In genomic region chr14:58499501-58499900, GRCm38 (mm10) we compare ENCODE assay signal across 13 mouse cellular contexts.
A peak's percentile ranks its signal among the peaks of the same experiment; 100 is the strongest.
DNase-seq lines count a peak whose midpoint lies in the region; ATAC-seq and TF ChIP-seq lines count a peak whose summit lies in the region.
"Had no signal": no experiment of that assay in that cellular context is flagged by ENCODE, and none has a peak within 500 bp of the region (broad histone marks: within the 10 kb centered on the region; RNA-seq: fewer than 3 reads in every experiment).

No protein-coding gene starts in this region.

- H3K9me3 ChIP-seq in forebrain, embryonic 11.5 days (ENCODE audit: control insufficient read depth, low read length), result no peaks in the 10 kb centered on the region; the same call in 1 of the 2 replicates
- H3K9me3 ChIP-seq in forebrain, embryonic 15.5 days, result no peaks in the 10 kb centered on the region
- H3K9me3 ChIP-seq in lung, embryonic 14.5 days (ENCODE audit: low read depth, low read length), result no peaks in the 10 kb centered on the region
- no peaks in the 10 kb centered on the region for H3K9me3 ChIP-seq in forebrain, postnatal 0 days (ENCODE audit: low read length)
- H3K9me3 ChIP-seq in hindbrain, embryonic 13.5 days, result no peaks in the 10 kb centered on the region
- H3K9me3 ChIP-seq: heart, embryonic 15.5 days; neural tube, embryonic 13.5 days had no signal

- no peaks in the 10 kb centered on the region for H3K27me3 ChIP-seq in forebrain, embryonic 11.5 days (ENCODE audit: control insufficient read depth, insufficient read depth, low read length)
- H3K27me3 ChIP-seq in forebrain, embryonic 15.5 days, result no peaks in the 10 kb centered on the region
- H3K27me3 ChIP-seq in lung, embryonic 14.5 days (ENCODE audit: insufficient read depth, low read length), result no peaks in the 10 kb centered on the region
- H3K27me3 ChIP-seq in forebrain, postnatal 0 days (ENCODE audit: insufficient read depth, low read length), result no peaks in the 10 kb centered on the region
- no peaks in the 10 kb centered on the region for H3K27me3 ChIP-seq in hindbrain, embryonic 13.5 days
- H3K27me3 ChIP-seq: heart, embryonic 15.5 days; neural tube, embryonic 13.5 days had no signal

- H3K4me1 ChIP-seq in forebrain, embryonic 11.5 days (replicated peaks; ENCODE audit: control insufficient read depth, insufficient read depth, low read length), result peaks cover 5% of the 10 kb centered on the region; the same call in 1 of the 2 replicates
- H3K4me1 ChIP-seq in forebrain, embryonic 15.5 days, result peaks cover 8% of the 10 kb centered on the region
- peaks cover 5% of the 10 kb centered on the region; the same call in 1 of the 2 replicates for H3K4me1 ChIP-seq in lung, embryonic 14.5 days (ENCODE audit: insufficient read depth)
- H3K4me1 ChIP-seq in forebrain, postnatal 0 days (ENCODE audit: insufficient read depth), result peaks cover 3% of the 10 kb centered on the region; the same call in 1 of the 2 replicates
- peaks cover 9% of the 10 kb centered on the region for H3K4me1 ChIP-seq in hindbrain, embryonic 13.5 days (replicated peaks)
- H3K4me1 ChIP-seq: heart, embryonic 15.5 days had no signal

- no peak overlapping the region for H3K4me3 ChIP-seq in forebrain, embryonic 11.5 days (ENCODE audit: low read depth, low read length)
- H3K4me3 ChIP-seq in forebrain, embryonic 15.5 days, result no peak overlapping the region
- H3K4me3 ChIP-seq in lung, embryonic 14.5 days (ENCODE audit: low read depth, low read length), result no peak overlapping the region
- no peak overlapping the region for H3K4me3 ChIP-seq in forebrain, postnatal 0 days (ENCODE audit: low read depth, low read length)
- no peak overlapping the region for H3K4me3 ChIP-seq in hindbrain, embryonic 13.5 days
- H3K4me3 ChIP-seq: heart, embryonic 15.5 days; neural tube, embryonic 13.5 days had no signal

- no peak overlapping the region for H3K9ac ChIP-seq in forebrain, embryonic 11.5 days (ENCODE audit: low read length)
- no peak overlapping the region for H3K9ac ChIP-seq in forebrain, embryonic 15.5 days (replicated peaks)
- no peak overlapping the region for H3K9ac ChIP-seq in lung, embryonic 14.5 days
- H3K9ac ChIP-seq in forebrain, postnatal 0 days, result no peak overlapping the region
- H3K9ac ChIP-seq in hindbrain, embryonic 13.5 days, result no peak overlapping the region
- H3K9ac ChIP-seq: heart, embryonic 15.5 days; neural tube, embryonic 13.5 days had no signal

- H3K27ac ChIP-seq in forebrain, embryonic 11.5 days (ENCODE audit: low read depth, low read length), result no peak overlapping the region
- no peak overlapping the region for H3K27ac ChIP-seq in forebrain, embryonic 15.5 days (replicated peaks)
- peak overlapping the region; percentile 20; the same call in 1 of the 2 replicates for H3K27ac ChIP-seq in lung, embryonic 14.5 days (ENCODE audit: low read depth)
- H3K27ac ChIP-seq in forebrain, postnatal 0 days (ENCODE audit: low read depth, low read length), result no peak overlapping the region
- H3K27ac ChIP-seq in hindbrain, embryonic 13.5 days, result no peak overlapping the region
- H3K27ac ChIP-seq: heart, embryonic 15.5 days; neural tube, embryonic 13.5 days had no signal

- H3K4me2 ChIP-seq in forebrain, embryonic 11.5 days (ENCODE audit: low read depth, low read length, severe bottlenecking), result peak overlapping the region; percentile 0; the same call in 1 of the 2 replicates
- no peak overlapping the region for H3K4me2 ChIP-seq in forebrain, embryonic 15.5 days (replicated peaks)
- H3K4me2 ChIP-seq in lung, embryonic 14.5 days, result peak overlapping the region; percentile 20; the same call in 1 of the 2 replicates
- no peak overlapping the region for H3K4me2 ChIP-seq in forebrain, postnatal 0 days (ENCODE audit: low read depth)
- H3K4me2 ChIP-seq in hindbrain, embryonic 13.5 days, result no peak overlapping the region
- H3K4me2 ChIP-seq: heart, embryonic 15.5 days; liver, embryonic 11.5 days; neural tube, embryonic 13.5 days had no signal

- no peak for DNase-seq in forebrain, embryonic 11.5 days (ENCODE audit: low spot score)
- peak; percentile 85 for DNase-seq in lung, embryonic 14.5 days
- DNase-seq in lung, adult 18-20 months, result no peak
- DNase-seq in forebrain, postnatal 0 days, result peak; percentile 24
- peak; percentile 19 for DNase-seq in lung, postnatal 36 days
- DNase-seq in gastrocnemius, postnatal 25 days, result no peak
- DNase-seq: cerebellum, adult 18-20 months; thymus, adult 18-20 months had no signal

- TF ChIP-seq CTCF in lung, embryonic 14.5 days (IDR thresholded peaks at IDR 0.05; ENCODE audit: low read depth), result no peak
- no peak for TF ChIP-seq CTCF in forebrain, postnatal 0 days (IDR thresholded peaks at IDR 0.05; ENCODE audit: low read depth)

- 12% methylated on average over 6 of the region's 6 CpGs for WGBS in forebrain, embryonic 11.5 days
- 5% methylated on average over 6 of the region's 6 CpGs for WGBS in forebrain, embryonic 15.5 days
- WGBS in lung, embryonic 14.5 days, result 11% methylated on average over 6 of the region's 6 CpGs
- WGBS in forebrain, postnatal 0 days, result 5% methylated on average over 6 of the region's 6 CpGs
- 27% methylated on average over 6 of the region's 6 CpGs for WGBS in hindbrain, embryonic 13.5 days

- no peaks in the 10 kb centered on the region for H3K36me3 ChIP-seq in forebrain, embryonic 11.5 days (ENCODE audit: control insufficient read depth, insufficient read depth, low read length)
- no peaks in the 10 kb centered on the region for H3K36me3 ChIP-seq in forebrain, embryonic 15.5 days
- no peaks in the 10 kb centered on the region for H3K36me3 ChIP-seq in lung, embryonic 14.5 days (ENCODE audit: insufficient read depth)
- H3K36me3 ChIP-seq in forebrain, postnatal 0 days (ENCODE audit: insufficient read depth), result no peaks in the 10 kb centered on the region
- no peaks in the 10 kb centered on the region for H3K36me3 ChIP-seq in hindbrain, embryonic 13.5 days
- H3K36me3 ChIP-seq: heart, embryonic 15.5 days; neural tube, embryonic 13.5 days had no signal

- no peak for ATAC-seq in forebrain, embryonic 11.5 days (replicated peaks; ENCODE audit: low FRiP score)
- ATAC-seq in forebrain, embryonic 15.5 days (replicated peaks), result no peak
- peak; percentile 36; the same call in 1 of the 2 replicates for ATAC-seq in lung, embryonic 14.5 days (ENCODE audit: insufficient read depth)
- no peak for ATAC-seq in forebrain, postnatal 0 days
- no peak for ATAC-seq in hindbrain, embryonic 13.5 days (ENCODE audit: low FRiP score)

Comparison
In these comparisons a context has a peak if more than half of its experiments do, and no peak if none do; other contexts are left out.
1. DNase-seq: peak in lung, embryonic 14.5 days (single experiment), forebrain, postnatal 0 days (single experiment) and lung, postnatal 36 days (single experiment); none in forebrain, embryonic 11.5 days (single experiment), lung, adult 18-20 months (0 of 2) and gastrocnemius, postnatal 25 days (single experiment).
2. H3K4me2 ChIP-seq: peak in forebrain, embryonic 11.5 days (single experiment) and lung, embryonic 14.5 days (single experiment); none in forebrain, embryonic 15.5 days (single experiment), forebrain, postnatal 0 days (single experiment) and hindbrain, embryonic 13.5 days (single experiment).